Mouse (Mus musculus) liver, adult 2 months (tissue): Measurements from ENCODE around the gene Lap3. TPM values are rescaled to one million over a fixed set of nuclear protein-coding genes. Genes with fewer than 3 reads are reported as not detected.

Experiments used
- DNase-seq: peaks from one replicate; pipeline ENCODE4 v3.0.0-alpha.2; 2011; ENCODE audit warnings: low read depth, low spot score; ENCODE audit errors: extremely low read depth
- H3K27ac ChIP-seq: fragments of 200-500 bp; replicated peaks from 2 replicates; pipeline ENCODE4 v1.5.1; 2012; ENCODE audit warnings: low read depth, mild to moderate bottlenecking, control low read depth, inconsistent platforms, low read length; ENCODE audit not compliant: insufficient read depth
- H3K27me3 ChIP-seq: fragments of 200-500 bp; 2 replicates; pipeline ENCODE4 v1.6.1; 2012; ENCODE audit warnings: mild to moderate bottlenecking, moderate library complexity, low read length, inconsistent platforms; ENCODE audit not compliant: control insufficient read depth, insufficient read depth
- H3K36me3 ChIP-seq: fragments of 200-500 bp; 2 replicates; pipeline ENCODE4 v1.6.1; 2012; ENCODE audit warnings: low read length, inconsistent platforms; ENCODE audit not compliant: control insufficient read depth, insufficient read depth
- H3K4me1 ChIP-seq: fragments of 200-500 bp; 2 replicates; pipeline ENCODE4 v1.6.1; 2011; ENCODE audit warnings: low read length; ENCODE audit not compliant: control insufficient read depth, insufficient read depth
- H3K4me3 ChIP-seq: fragments of 200-500 bp; 2 replicates; pipeline ENCODE4 v1.5.1; 2011; ENCODE audit warnings: low read depth, mild to moderate bottlenecking, control low read depth, low read length, moderate library complexity; ENCODE audit not compliant: insufficient read depth
- H3K79me2 ChIP-seq: fragments of 200-500 bp; 2 replicates; pipeline ENCODE4 v1.6.1; 2012; ENCODE audit warnings: inconsistent platforms, mild to moderate bottlenecking, low read length, moderate library complexity; ENCODE audit not compliant: control insufficient read depth, insufficient read depth
- H3K9ac ChIP-seq: fragments of 200-500 bp; 2 replicates; pipeline ENCODE4 v1.6.1; 2012; ENCODE audit warnings: low read depth, mild to moderate bottlenecking, control low read depth, inconsistent platforms, low read length
- CTCF ChIP-seq: fragments of 200-500 bp; IDR thresholded peaks from 2 replicates; pipeline ENCODE4 v1.5.1; 2011; ENCODE audit warnings: low read depth, low read length, control low read depth
- POLR2A ChIP-seq: fragments of 200-500 bp; IDR thresholded peaks from 2 replicates; pipeline ENCODE4 v1.6.1; 2011; ENCODE audit warnings: low read length, control low read depth; ENCODE audit not compliant: insufficient read depth; ENCODE audit errors: extremely low read depth
- WGBS: fragments of 180-500 bp; shearing (Covaris S2); methylation state at CpG from one replicate; pipeline ENCODE4 v1.1.7; 2018; 5-methylcytosine and 5-hydroxymethylcytosine counted together
- polyA plus RNA-seq: library from polyadenylated mRNA; depleted of rRNA; stranded (reverse); fragments of >200 nt; gene quantifications from 2 replicates; pipeline ENCODE4 v1.2.3, GENCODE M21; 2012
- total RNA-seq: library from RNA; depleted of rRNA; stranded (reverse); fragments of >200 nt; gene quantifications from 2 replicates; pipeline ENCODE4 v1.2.3, GENCODE M21; 2014

Lap3 gene
- total and polyA plus RNA-seq, 2 experiments: 92.9 to 300 TPM

- Histone ChIP-seq H3K4me3 (no peak overlapping the region), H3K4me1 (peaks cover 20% of the 10 kb centered on the region), H3K9ac (peak overlapping the region; percentile 55; the same call in 1 of the 2 replicates), H3K27ac (peak overlapping the region; percentile 99), H3K36me3 (peaks cover 28% of the 10 kb centered on the region), H3K27me3 (no peaks in the 10 kb centered on the region), H3K79me2 (peaks cover under 1% of the 10 kb centered on the region; the same call in 1 of the 2 replicates)
- no peak for TF ChIP-seq POLR2A
- TF ChIP-seq CTCF: no peak
- DNase-seq: peak; percentile 97
- 32% methylated on average over 10 of the region's 10 CpGs for WGBS
Measured at GRCm38 (mm10) chr5:45515151-45515743, 22.1 kb downstream of the Lap3 start.

GRCm38 (mm10) chr5:45519960-45520808, 27.0 kb downstream of the Lap3 start, which contains the start of gene Med28:
Gene Med28 (plus strand): TSS chr5:45520229.
- H3K36me3 ChIP-seq: peaks cover 17% of the 10 kb centered on the region
- H3K4me3 ChIP-seq: peak within 1 kb of the TSS; percentile 93
- DNase-seq: peak; percentile 70
- H3K4me1 ChIP-seq: peaks cover 8% of the 10 kb centered on the region
- TF ChIP-seq POLR2A: peak; percentile 63; the same call in 1 of the 2 replicates
- TF ChIP-seq CTCF: no peak
- no peaks in the 10 kb centered on the region for H3K27me3 ChIP-seq
- peak within 1 kb of the TSS; percentile 92 for H3K9ac ChIP-seq
- 2% methylated on average over 56 of the region's 56 CpGs for WGBS
- H3K27ac ChIP-seq: peak within 1 kb of the TSS; percentile 79
- peaks cover 16% of the 10 kb centered on the region; the same call in 1 of the 2 replicates for H3K79me2 ChIP-seq

GRCm38 (mm10) chr5:45520809-45521110, 27.6 kb downstream of the Lap3 start:
- peak overlapping the region; percentile 79 for H3K27ac ChIP-seq
- peaks cover 22% of the 10 kb centered on the region for H3K36me3 ChIP-seq
- TF ChIP-seq POLR2A (no peak), CTCF (no peak)
- peaks cover 6% of the 10 kb centered on the region for H3K4me1 ChIP-seq
- peak overlapping the region; percentile 93 for H3K4me3 ChIP-seq
- H3K79me2 ChIP-seq: peaks cover 16% of the 10 kb centered on the region; the same call in 1 of the 2 replicates
- 6% methylated on average over 5 of the region's 5 CpGs for WGBS
- H3K27me3 ChIP-seq: no peaks in the 10 kb centered on the region
- DNase-seq: peak; percentile 67
- H3K9ac ChIP-seq: peak overlapping the region; percentile 92

- TF ChIP-seq POLR2A (no peak), CTCF (no peak)
- no peak for DNase-seq
- 82% methylated on average over 6 of the region's 6 CpGs for WGBS
Measured at GRCm38 (mm10) chr5:45521601-45522000, 28.4 kb downstream of the Lap3 start.

GRCm38 (mm10) chr5:45525101-45525500, 31.9 kb downstream of the Lap3 start:
- TF ChIP-seq POLR2A: no peak
- TF ChIP-seq CTCF: no peak
- Histone ChIP-seq H3K9ac (no peak overlapping the region), H3K4me1 (peaks cover 2% of the 10 kb centered on the region), H3K27ac (no peak overlapping the region), H3K79me2 (peaks cover 16% of the 10 kb centered on the region; the same call in 1 of the 2 replicates), H3K36me3 (peaks cover 48% of the 10 kb centered on the region), H3K27me3 (no peaks in the 10 kb centered on the region), H3K4me3 (no peak overlapping the region)
- 96% methylated on average over 10 of the region's 10 CpGs for WGBS
- DNase-seq: no peak

More at GRCm38 (mm10) chr5:45521601-45522000, 28.4 kb downstream of the Lap3 start:
- Histone ChIP-seq H3K4me3 (no peak overlapping the region), H3K27me3 (no peaks in the 10 kb centered on the region), H3K79me2 (peaks cover 16% of the 10 kb centered on the region; the same call in 1 of the 2 replicates), H3K27ac (no peak overlapping the region), H3K36me3 (peaks cover 23% of the 10 kb centered on the region), H3K4me1 (peaks cover 2% of the 10 kb centered on the region), H3K9ac (no peak overlapping the region)
